Mouse (Mus musculus) limb, embryonic 14.5 days (tissue): ENCODE data around the gene Cfap299. TPM values are rescaled to one million over a fixed set of nuclear protein-coding genes. Genes with fewer than 3 reads are reported as not detected.

ENCODE experiments used
- ATAC-seq: fragments of 200-750 bp; cut with Nextera tagmentation; 2 replicates; pipeline ENCODE4 v1.8.0; 2017; ENCODE audit warnings: low read depth, moderate number of reproducible peaks, moderate TSS enrichment; ENCODE audit not compliant: low FRiP score
- DNase-seq: peaks from one replicate; pipeline ENCODE4 v3.0.0-alpha.2; 2015; ENCODE audit warnings: low spot score
- H3K27ac ChIP-seq: fragments of 300-500 bp; sonication (generic); replicated peaks from 2 replicates; pipeline ENCODE4 v1.5.1; 2014; ENCODE audit warnings: low read depth, mild to moderate bottlenecking, low read length, moderate library complexity, mixed read lengths
- H3K27me3 ChIP-seq: fragments of 300-500 bp; sonication (generic); 2 replicates; pipeline ENCODE4 v1.6.1; 2014; ENCODE audit warnings: low read length, mixed read lengths; ENCODE audit not compliant: control insufficient read depth, insufficient read depth
- H3K36me3 ChIP-seq: fragments of 300-500 bp; sonication (generic); 2 replicates; pipeline ENCODE4 v1.6.1; 2014; ENCODE audit warnings: mild to moderate bottlenecking, low read length, moderate library complexity, mixed read lengths; ENCODE audit not compliant: control insufficient read depth, insufficient read depth
- H3K4me1 ChIP-seq: fragments of 300-500 bp; sonication (generic); 2 replicates; pipeline ENCODE4 v1.6.1; 2014; ENCODE audit warnings: antibody characterized with exemption, low read length, mixed read lengths; ENCODE audit not compliant: control insufficient read depth, insufficient read depth
- H3K4me2 ChIP-seq: fragments of 300-500 bp; sonication (generic); replicated peaks from 2 replicates; pipeline ENCODE4 v1.6.1; 2014; ENCODE audit warnings: low read depth, mild to moderate bottlenecking, low read length, moderate library complexity; ENCODE audit not compliant: severe bottlenecking
- H3K4me3 ChIP-seq: fragments of 300-500 bp; sonication (generic); replicated peaks from 2 replicates; pipeline ENCODE4 v1.5.1; 2014; ENCODE audit warnings: low read length
- H3K9ac ChIP-seq: fragments of 300-500 bp; sonication (generic); 2 replicates; pipeline ENCODE4 v1.6.1; 2014; ENCODE audit warnings: mild to moderate bottlenecking, low read depth, low read length, moderate library complexity; ENCODE audit not compliant: severe bottlenecking
- H3K9me3 ChIP-seq: fragments of 300-500 bp; sonication (generic); 2 replicates; pipeline ENCODE4 v1.6.1; 2016; ENCODE audit warnings: low read length; ENCODE audit not compliant: control insufficient read depth
- POLR2A ChIP-seq: fragments of 200-500 bp; IDR thresholded peaks from 2 replicates; pipeline ENCODE4 v1.8.0; 2012; ENCODE audit warnings: inconsistent platforms, mild to moderate bottlenecking, moderate library complexity, borderline replicate concordance; ENCODE audit not compliant: insufficient read depth, insufficient read length; ENCODE audit errors: extremely low read depth
- WGBS: fragments of 180-500 bp; shearing (Covaris S2); extraction: QIAGEN DNeasy Blood & Tissue Kit; methylation state at CpG from one replicate; pipeline ENCODE4 v1.1.7; 2014; 5-methylcytosine and 5-hydroxymethylcytosine counted together
- polyA plus RNA-seq, 2 experiments: library from polyadenylated mRNA; depleted of rRNA in 1 of 2; stranded (reverse) in 1 of 2; unstranded in 1 of 2; fragments of >200 nt; fragmentation: Nextera tagmentation in 1 of 2; extraction: Ambion mirVana in 1 of 2; gene quantifications; 2 replicates each; pipeline versions ENCODE4 v1.2.1 to v1.2.3; 2012 to 2014

Gene Cfap299
- polyA plus RNA-seq, 2 experiments, result 0.15 to 0.74 TPM

- H3K27me3 ChIP-seq, result no peaks in the 10 kb centered on the region
- no peak overlapping the region for H3K27ac ChIP-seq
- no peaks in the 10 kb centered on the region for H3K36me3 ChIP-seq
- H3K9me3 ChIP-seq, result no peaks in the 10 kb centered on the region
- ATAC-seq, result no peak
- H3K9ac ChIP-seq, result no peak overlapping the region
- H3K4me3 ChIP-seq, result no peak overlapping the region
- no peak for TF ChIP-seq POLR2A
- 34% methylated on average over 8 of the region's 8 CpGs for WGBS
- DNase-seq, result no peak
- H3K4me2 ChIP-seq, result no peak overlapping the region
- H3K4me1 ChIP-seq, result peaks cover 3% of the 10 kb centered on the region; the same call in 1 of the 2 replicates
Observed at GRCm38 (mm10) chr5:98477261-98477660, 148.2 kb downstream of the Cfap299 start.

DNA sequence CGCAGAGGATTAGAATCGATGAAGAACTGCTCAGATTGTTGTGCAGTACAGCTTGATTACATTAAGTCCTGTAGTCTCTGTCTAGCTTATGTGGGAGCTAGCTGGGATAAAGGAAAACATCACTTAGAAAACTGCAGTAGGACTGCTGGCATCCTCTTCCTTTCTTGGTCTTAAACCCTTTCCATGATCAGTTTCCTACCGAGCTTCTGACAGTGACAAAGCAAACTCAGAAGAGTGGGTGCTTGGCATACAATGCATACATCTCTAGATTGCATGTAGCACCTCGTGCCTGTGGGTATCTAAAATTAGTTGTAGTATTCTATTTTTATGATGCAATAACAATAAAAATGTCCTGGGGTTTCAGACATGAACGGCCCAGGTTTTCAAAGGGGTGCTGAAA, 154.4 kb downstream of the Cfap299 start:
- no peaks in the 10 kb centered on the region for H3K4me1 ChIP-seq
- no peak overlapping the region for H3K4me2 ChIP-seq
- no peaks in the 10 kb centered on the region for H3K27me3 ChIP-seq
- no peak overlapping the region for H3K4me3 ChIP-seq
- H3K27ac ChIP-seq, result no peak overlapping the region
- H3K9me3 ChIP-seq, result no peaks in the 10 kb centered on the region
- ATAC-seq (no peak), DNase-seq (no peak)
- no peak overlapping the region for H3K9ac ChIP-seq
- WGBS, result 64% methylated on average over 5 of the region's 5 CpGs
- no peak for TF ChIP-seq POLR2A
- no peaks in the 10 kb centered on the region for H3K36me3 ChIP-seq

DNA sequence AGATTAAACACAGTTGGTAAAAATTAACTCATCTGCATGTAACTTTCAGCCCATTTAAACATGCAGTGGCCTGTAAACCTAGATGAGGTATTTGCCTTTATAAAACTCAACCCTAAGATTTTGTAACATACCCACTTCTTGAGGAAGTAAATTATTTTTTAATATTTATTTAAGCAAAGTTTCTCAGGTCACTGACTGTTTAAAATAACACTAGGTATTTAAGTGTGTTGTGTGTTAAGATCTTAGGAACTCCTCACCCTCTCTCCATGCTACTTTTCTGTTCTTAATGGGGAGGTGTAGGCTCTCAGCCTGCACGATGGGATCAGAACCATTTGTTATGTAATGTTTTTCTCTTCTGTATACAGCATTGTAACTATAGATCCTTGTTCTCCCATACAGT, 156.1 kb downstream of the Cfap299 start:
- Histone ChIP-seq H3K36me3 (no peaks in the 10 kb centered on the region), H3K27ac (no peak overlapping the region), H3K9me3 (no peaks in the 10 kb centered on the region), H3K9ac (no peak overlapping the region), H3K4me3 (no peak overlapping the region), H3K4me2 (no peak overlapping the region), H3K27me3 (no peaks in the 10 kb centered on the region), H3K4me1 (no peaks in the 10 kb centered on the region)
- 69% methylated on average over 1 of the region's 1 CpGs for WGBS
- no peak for DNase-seq
- ATAC-seq, result no peak
- no peak for TF ChIP-seq POLR2A

DNA sequence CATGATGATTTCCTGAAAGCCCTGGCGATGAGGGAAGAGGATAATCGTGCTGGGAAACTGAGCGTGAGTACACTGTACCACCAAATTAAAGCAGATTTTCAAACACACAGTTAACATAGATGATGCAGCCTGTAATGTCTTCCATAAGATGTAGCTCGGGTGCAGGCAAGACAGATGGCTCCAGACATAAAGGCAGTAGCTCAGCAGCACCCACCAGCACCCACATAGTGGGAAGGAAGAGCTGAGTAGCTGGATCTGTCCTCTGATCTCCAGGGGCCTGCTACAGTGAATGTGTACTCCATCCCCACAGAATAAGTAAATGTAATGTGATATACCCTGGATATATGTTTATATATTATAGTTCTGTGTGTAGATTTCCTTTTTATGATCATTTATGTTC, 169.2 kb downstream of the Cfap299 start:
- Histone ChIP-seq H3K36me3 (no peaks in the 10 kb centered on the region), H3K4me3 (no peak overlapping the region), H3K4me2 (no peak overlapping the region), H3K27me3 (no peaks in the 10 kb centered on the region), H3K27ac (no peak overlapping the region), H3K4me1 (no peaks in the 10 kb centered on the region), H3K9ac (no peak overlapping the region), H3K9me3 (no peaks in the 10 kb centered on the region)
- 90% methylated on average over 4 of the region's 4 CpGs for WGBS
- TF ChIP-seq POLR2A, result no peak
- DNase-seq, result no peak
- no peak for ATAC-seq

DNA sequence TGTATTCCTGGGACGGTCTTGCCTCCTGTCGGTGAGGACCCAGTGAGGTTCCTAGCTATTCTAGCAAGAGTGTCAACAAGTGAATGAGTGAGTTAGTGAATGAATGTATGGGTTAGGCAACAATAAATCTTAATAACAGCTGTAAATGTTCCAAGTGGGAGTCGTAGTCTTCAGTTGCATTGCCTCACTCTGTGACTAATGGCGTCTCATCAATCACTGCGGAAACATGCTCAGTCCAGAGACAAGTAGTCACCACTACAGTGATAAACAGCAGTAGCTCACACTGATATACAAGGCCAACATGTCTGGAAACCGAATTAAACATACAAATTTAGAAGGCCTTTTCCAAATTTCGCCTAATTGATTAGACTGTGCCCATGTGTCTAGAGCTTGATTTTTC, 187.1 kb downstream of the Cfap299 start:
- no peaks in the 10 kb centered on the region for H3K9me3 ChIP-seq
- no peak overlapping the region for H3K9ac ChIP-seq
- H3K4me3 ChIP-seq, result no peak overlapping the region
- no peak overlapping the region for H3K27ac ChIP-seq
- no peaks in the 10 kb centered on the region for H3K27me3 ChIP-seq
- no peak overlapping the region for H3K4me2 ChIP-seq
- no peaks in the 10 kb centered on the region for H3K4me1 ChIP-seq
- H3K36me3 ChIP-seq, result no peaks in the 10 kb centered on the region
- DNase-seq (no peak), ATAC-seq (no peak)
- TF ChIP-seq POLR2A, result no peak
- WGBS, result 72% methylated on average over 7 of the region's 7 CpGs

DNA sequence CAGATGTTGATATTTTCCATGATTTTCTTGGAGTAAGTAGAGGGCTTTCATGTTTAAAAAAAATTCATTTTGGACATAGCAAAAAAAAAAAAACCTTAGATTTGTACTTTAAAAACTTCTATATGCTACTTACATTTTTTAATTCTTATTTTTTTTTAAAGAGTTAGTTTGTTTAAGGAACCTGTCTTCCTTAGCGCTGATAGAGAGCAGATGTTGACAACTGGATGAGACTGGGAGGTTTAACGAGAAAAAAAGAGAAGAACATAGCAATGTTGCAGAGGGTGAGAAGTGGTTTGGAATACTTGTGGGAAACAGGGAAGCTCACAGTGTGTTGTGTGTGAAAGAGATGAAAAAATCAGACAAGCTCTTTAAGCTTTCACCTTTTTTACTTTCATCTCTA, 191.0 kb downstream of the Cfap299 start:
- Histone ChIP-seq H3K9ac (no peak overlapping the region), H3K4me3 (no peak overlapping the region), H3K27me3 (no peaks in the 10 kb centered on the region), H3K4me2 (no peak overlapping the region), H3K4me1 (no peaks in the 10 kb centered on the region), H3K27ac (no peak overlapping the region), H3K9me3 (no peaks in the 10 kb centered on the region), H3K36me3 (no peaks in the 10 kb centered on the region)
- no peak for TF ChIP-seq POLR2A
- DNase-seq (no peak), ATAC-seq (no peak)
- WGBS, result 59% methylated on average over 2 of the region's 2 CpGs
